Mouse (Mus musculus): ENCODE measurements at regions not wholly inside any gene's neighbourhood (a gene's known extent, or its start where the extent isn't known, plus 50 kb on each side); places are given as distances from the start of the nearest gene placed in this dataset.

DNA sequence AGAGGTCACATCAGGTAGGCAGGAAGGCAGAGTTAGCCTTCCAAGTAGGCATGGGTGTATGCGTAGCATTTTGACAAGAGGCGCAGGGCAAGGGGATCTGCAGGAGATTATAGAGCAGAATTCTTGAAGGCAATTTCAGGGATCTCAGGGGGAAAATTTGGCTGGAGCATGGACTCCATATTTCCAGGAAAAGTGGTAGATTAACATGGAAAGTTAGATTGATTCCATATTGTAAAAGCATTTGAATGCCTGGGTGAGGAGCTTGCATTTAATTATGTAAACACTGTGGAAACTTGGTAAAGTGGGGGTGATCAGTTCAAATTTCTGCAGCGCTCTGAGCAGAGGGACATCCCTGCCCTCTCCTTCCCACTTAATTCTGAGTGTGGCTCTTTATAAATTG, 146.7 kb downstream of the Pax3 start:
- Histone ChIP-seq H3K4me2 (ENCODE audit: low read depth, low read length) (no peak overlapping the region), H3K9ac (replicated peaks; ENCODE audit: low read length) (no peak overlapping the region), H3K27ac (no peak overlapping the region), H3K36me3 (ENCODE audit: insufficient read depth, low read length) (no peaks in the 10 kb centered on the region), H3K9me3 (ENCODE audit: low read length) (no peaks in the 10 kb centered on the region), H3K4me1 (ENCODE audit: insufficient read depth, low read length) (no peaks in the 10 kb centered on the region), H3K4me3 (ENCODE audit: low read length) (no peak overlapping the region), H3K27me3 (ENCODE audit: insufficient read depth, low read length) (no peaks in the 10 kb centered on the region)
- ATAC-seq (no peak), DNase-seq (ENCODE audit: low spot score) (no peak)
- no peak for TF ChIP-seq CTCF (IDR thresholded peaks at IDR 0.05; ENCODE audit: low read depth)
- WGBS = 91% methylated on average over 3 of the region's 3 CpGs

- Histone ChIP-seq H3K4me1 (ENCODE audit: insufficient read depth, low read length) (no peaks in the 10 kb centered on the region), H3K4me3 (ENCODE audit: low read length) (no peak overlapping the region), H3K27me3 (ENCODE audit: insufficient read depth, low read length) (no peaks in the 10 kb centered on the region), H3K27ac (no peak overlapping the region), H3K9me3 (ENCODE audit: low read length) (no peaks in the 10 kb centered on the region), H3K4me2 (ENCODE audit: low read depth, low read length) (no peak overlapping the region), H3K36me3 (ENCODE audit: insufficient read depth, low read length) (no peaks in the 10 kb centered on the region), H3K9ac (replicated peaks; ENCODE audit: low read length) (no peak overlapping the region)
- DNase-seq (ENCODE audit: low spot score) (no peak), ATAC-seq (no peak)
- 88% methylated on average over 2 of the region's 2 CpGs for WGBS
- no peak for TF ChIP-seq CTCF (IDR thresholded peaks at IDR 0.05; ENCODE audit: low read depth)
These were observed 164.6 kb downstream of the Pax3 start for GRCm38 (mm10) chr1:78032336-78032735.

GRCm38 (mm10) chr1:78021766-78022165, 175.2 kb downstream of the Pax3 start:
- no peak for DNase-seq (ENCODE audit: low spot score)
- Histone ChIP-seq H3K4me1 (ENCODE audit: insufficient read depth, low read length) (peaks cover 3% of the 10 kb centered on the region; the same call in 1 of the 2 replicates), H3K9me3 (ENCODE audit: low read length) (no peaks in the 10 kb centered on the region), H3K36me3 (ENCODE audit: insufficient read depth, low read length) (no peaks in the 10 kb centered on the region), H3K4me2 (ENCODE audit: low read depth, low read length) (no peak overlapping the region), H3K9ac (replicated peaks; ENCODE audit: low read length) (no peak overlapping the region), H3K4me3 (ENCODE audit: low read length) (no peak overlapping the region), H3K27ac (no peak overlapping the region), H3K27me3 (ENCODE audit: insufficient read depth, low read length) (no peaks in the 10 kb centered on the region)
- 66% methylated on average over 6 of the region's 6 CpGs for WGBS
- TF ChIP-seq CTCF (IDR thresholded peaks at IDR 0.05; ENCODE audit: low read depth) = no peak
- ATAC-seq = no peak

DNA sequence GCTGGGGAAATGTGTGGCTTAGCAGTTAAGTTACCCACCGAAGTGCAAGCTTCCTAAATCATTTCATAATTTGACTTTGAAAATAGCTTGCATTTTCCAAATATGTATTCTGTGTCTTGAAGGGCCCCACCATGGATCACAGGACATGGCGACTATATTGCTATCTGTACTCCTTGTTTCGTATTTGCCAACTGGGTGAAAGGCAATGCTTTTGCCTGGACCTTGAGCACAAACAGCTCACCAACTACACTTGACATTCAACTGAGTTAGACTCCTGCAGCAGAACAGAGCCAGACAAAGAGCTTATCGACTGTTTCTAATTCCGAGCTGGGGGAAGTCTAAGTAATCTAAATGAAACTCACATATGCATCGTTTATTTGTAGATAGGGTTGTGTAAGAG, 175.9 kb downstream of the Pax3 start:
- Histone ChIP-seq H3K36me3 (ENCODE audit: insufficient read depth, low read length) (no peaks in the 10 kb centered on the region), H3K27me3 (ENCODE audit: insufficient read depth, low read length) (no peaks in the 10 kb centered on the region), H3K4me2 (ENCODE audit: low read depth, low read length) (no peak overlapping the region), H3K4me3 (ENCODE audit: low read length) (no peak overlapping the region), H3K4me1 (ENCODE audit: insufficient read depth, low read length) (peaks cover 8% of the 10 kb centered on the region; the same call in 1 of the 2 replicates), H3K9me3 (ENCODE audit: low read length) (no peaks in the 10 kb centered on the region), H3K27ac (no peak overlapping the region), H3K9ac (replicated peaks; ENCODE audit: low read length) (no peak overlapping the region)
- TF ChIP-seq CTCF (IDR thresholded peaks at IDR 0.05; ENCODE audit: low read depth) = no peak
- no peak for DNase-seq (ENCODE audit: low spot score)
- 75% methylated on average over 6 of the region's 6 CpGs for WGBS
- ATAC-seq = no peak

GRCm38 (mm10) chr1:78017949-78018617, 178.9 kb downstream of the Pax3 start:
- TF ChIP-seq CTCF (IDR thresholded peaks at IDR 0.05; ENCODE audit: low read depth) = no peak
- DNase-seq (ENCODE audit: low spot score) (peak; percentile 41), ATAC-seq (no peak)
- Histone ChIP-seq H3K4me1 (ENCODE audit: insufficient read depth, low read length) (peaks cover 8% of the 10 kb centered on the region; the same call in 1 of the 2 replicates), H3K4me3 (ENCODE audit: low read length) (no peak overlapping the region), H3K4me2 (ENCODE audit: low read depth, low read length) (no peak overlapping the region), H3K36me3 (ENCODE audit: insufficient read depth, low read length) (no peaks in the 10 kb centered on the region), H3K27ac (no peak overlapping the region), H3K9me3 (ENCODE audit: low read length) (no peaks in the 10 kb centered on the region), H3K27me3 (ENCODE audit: insufficient read depth, low read length) (no peaks in the 10 kb centered on the region), H3K9ac (replicated peaks; ENCODE audit: low read length) (no peak overlapping the region)
- WGBS = 72% methylated on average over 6 of the region's 6 CpGs

- H3K27ac ChIP-seq = no peak overlapping the region
- WGBS = 26% methylated on average over 18 of the region's 18 CpGs
- TF ChIP-seq CTCF (IDR thresholded peaks at IDR 0.05; ENCODE audit: low read depth) = no peak
- H3K4me2 ChIP-seq (ENCODE audit: low read depth, low read length) = peak overlapping the region; percentile 57
- no peaks in the 10 kb centered on the region for H3K27me3 ChIP-seq (ENCODE audit: insufficient read depth, low read length)
- H3K9me3 ChIP-seq (ENCODE audit: low read length) = no peaks in the 10 kb centered on the region
- H3K4me3 ChIP-seq (ENCODE audit: low read length) = peak overlapping the region; percentile 18
- DNase-seq (ENCODE audit: low spot score) = peak; percentile 30
- no peak overlapping the region for H3K9ac ChIP-seq (replicated peaks; ENCODE audit: low read length)
- no peaks in the 10 kb centered on the region for H3K36me3 ChIP-seq (ENCODE audit: insufficient read depth, low read length)
- no peak for ATAC-seq
- peaks cover 8% of the 10 kb centered on the region; the same call in 1 of the 2 replicates for H3K4me1 ChIP-seq (ENCODE audit: insufficient read depth, low read length)
These were observed 180.2 kb downstream of the Pax3 start for GRCm38 (mm10) chr1:78016541-78017267.

DNA sequence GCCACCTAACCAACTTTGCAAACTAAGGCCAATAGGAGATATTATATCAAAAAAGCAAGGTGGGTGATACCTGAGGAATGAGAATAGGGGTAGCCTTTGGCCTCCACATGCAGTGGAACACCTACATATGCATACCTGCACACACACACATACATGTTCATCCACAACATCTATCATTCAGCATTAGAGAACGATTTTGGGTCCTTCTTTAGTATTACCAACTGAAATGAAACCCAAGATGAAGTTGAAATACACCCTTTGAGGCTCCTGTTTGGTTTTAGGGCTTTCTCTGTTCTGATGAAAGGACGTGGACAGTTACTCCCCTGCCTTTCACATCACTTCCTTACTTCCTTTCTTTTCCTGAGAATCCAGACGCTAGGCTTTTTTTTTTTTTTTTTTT, 180.9 kb downstream of the Pax3 start:
- DNase-seq (ENCODE audit: low spot score) (no peak), ATAC-seq (no peak)
- H3K4me2 ChIP-seq (ENCODE audit: low read depth, low read length) = peak overlapping the region; percentile 57; the same call in 1 of the 2 replicates
- 36% methylated on average over 3 of the region's 3 CpGs for WGBS
- no peak overlapping the region for H3K9ac ChIP-seq (replicated peaks; ENCODE audit: low read length)
- no peak overlapping the region for H3K4me3 ChIP-seq (ENCODE audit: low read length)
- peaks cover 8% of the 10 kb centered on the region; the same call in 1 of the 2 replicates for H3K4me1 ChIP-seq (ENCODE audit: insufficient read depth, low read length)
- H3K36me3 ChIP-seq (ENCODE audit: insufficient read depth, low read length) = no peaks in the 10 kb centered on the region
- H3K27ac ChIP-seq = no peak overlapping the region
- no peaks in the 10 kb centered on the region for H3K27me3 ChIP-seq (ENCODE audit: insufficient read depth, low read length)
- no peaks in the 10 kb centered on the region for H3K9me3 ChIP-seq (ENCODE audit: low read length)
- TF ChIP-seq CTCF (IDR thresholded peaks at IDR 0.05; ENCODE audit: low read depth) = no peak

Measured in hindbrain, postnatal 0 days (tissue).